28 mouse cellular contexts compared by ENCODE assay signal in the genomic region with DNA sequence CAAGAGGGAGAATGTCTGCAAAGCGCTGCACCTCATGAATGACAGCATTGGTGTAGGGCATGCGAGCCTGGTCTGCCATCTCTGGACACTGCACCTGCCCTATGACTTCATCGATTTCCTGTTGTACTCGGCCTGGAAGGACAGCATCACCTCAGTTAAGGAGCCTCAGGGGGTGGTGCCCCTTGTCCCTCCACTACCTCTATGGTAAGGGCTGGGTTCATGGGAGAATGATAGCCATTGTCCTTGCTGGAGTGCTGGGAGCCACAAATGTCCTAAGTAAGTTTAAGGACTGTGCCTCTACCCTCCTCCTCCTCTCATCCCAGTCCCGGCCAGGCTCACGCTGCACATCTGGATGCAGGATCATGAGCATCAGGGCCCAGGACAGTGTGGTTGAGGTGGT. TPM values are rescaled to one million over a fixed set of nuclear protein-coding genes. Genes with fewer than 3 reads are reported as not detected.
"Had no signal": no experiment of that assay in that cellular context is flagged by ENCODE, and none has a peak within 500 bp of the region (broad histone marks: within the 10 kb centered on the region; RNA-seq: fewer than 3 reads in every experiment).

No protein-coding gene starts in this region.

- H3K9ac ChIP-seq: liver, embryonic 14.5 days; lung, embryonic 14.5 days; neural tube, embryonic 13.5 days; neural tube, embryonic 15.5 days had no signal

- H3K27ac ChIP-seq: liver, embryonic 14.5 days; midbrain, embryonic 10.5 days; neural tube, embryonic 13.5 days; neural tube, embryonic 15.5 days had no signal

- DNase-seq: lung, adult 18-20 months; lung, embryonic 14.5 days; lung, postnatal 14 days; lung, postnatal 36 days; midbrain, embryonic 14.5 days; retina, postnatal 1 day; right cerebral cortex, adult 18-20 months; right cerebral cortex, postnatal 25 days; right cerebral cortex, postnatal 4 days; spleen, adult 18-20 months; thymus, adult 18-20 months; thymus, postnatal 14 days; thymus, postnatal 36 days had no signal

- H3K36me3 ChIP-seq: midbrain, embryonic 10.5 days; neural tube, embryonic 13.5 days; neural tube, embryonic 15.5 days had no signal

- H3K4me2 ChIP-seq: lung, embryonic 14.5 days; neural tube, embryonic 13.5 days; neural tube, embryonic 15.5 days had no signal

- H3K4me3 ChIP-seq: midbrain, embryonic 10.5 days; myocyte; neural tube, embryonic 13.5 days; neural tube, embryonic 15.5 days had no signal

- H3K27me3 ChIP-seq: neural tube, embryonic 13.5 days; neural tube, embryonic 15.5 days had no signal

- H3K9me3 ChIP-seq: midbrain, embryonic 10.5 days; neural tube, embryonic 13.5 days; neural tube, embryonic 15.5 days had no signal

- ATAC-seq: midbrain, embryonic 16.5 days had no signal

RNA-seq across cellular contexts. Expression of a gene that starts 7.6 kb away (rescaled TPM):
- total RNA-seq: megakaryocyte-erythroid progenitor cell, adult 5-6 weeks had no signal

RNA-seq across cellular contexts. Expression of a gene that starts 21.4 kb away (rescaled TPM):
- total RNA-seq: megakaryocyte, adult 5-6 weeks; megakaryocyte-erythroid progenitor cell, adult 5-6 weeks had no signal
- polyA plus RNA-seq: liver, embryonic 16.5 days; lung, embryonic 14.5 days; lung, embryonic 16.5 days; midbrain, embryonic 10.5 days; midbrain, embryonic 14.5 days; midbrain, embryonic 16.5 days; myocyte; neural tube, embryonic 11.5 days; neural tube, embryonic 13.5 days; neural tube, embryonic 15.5 days; small intestine, adult 2 months; stomach, embryonic 14.5 days; stomach, embryonic 16.5 days; thymus, postnatal 0 days had no signal
